Mouse (Mus musculus) megakaryocyte, embryonic 14.5 days (primary cell): Measurements from ENCODE around the gene Gm11020.

Source experiments
- FLI1 ChIP-seq: IDR thresholded peaks from 2 replicates; pipeline ENCODE4 v1.6.1; 2012; ENCODE audit warnings: low read length, inconsistent platforms, mixed read lengths
- GATA1 ChIP-seq: IDR thresholded peaks from 3 replicates; pipeline ENCODE4 v1.6.1; 2012; ENCODE audit warnings: mixed read lengths, low read length, inconsistent platforms, borderline replicate concordance

DNA sequence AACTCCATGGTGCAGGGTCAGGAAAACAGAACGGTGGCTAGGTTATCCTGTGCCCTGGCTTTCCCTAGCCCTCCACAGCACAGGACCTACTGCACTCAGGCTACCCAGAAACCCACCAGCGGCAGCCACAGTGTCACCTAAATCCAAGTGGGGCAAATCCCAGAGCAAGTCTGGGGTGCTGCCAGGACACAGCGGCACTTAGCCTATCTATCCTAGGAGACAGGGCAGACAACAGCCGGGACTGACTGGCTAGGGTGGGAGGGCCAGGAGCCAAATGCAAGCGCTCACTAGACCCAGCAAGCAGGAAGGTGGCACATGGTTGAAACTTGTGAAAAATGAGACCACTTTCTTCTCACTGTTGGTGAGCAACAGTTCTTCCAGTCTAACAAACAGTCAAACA, 27.6 kb downstream of the Gm11020 start:
- no peak for TF ChIP-seq GATA1
- TF ChIP-seq FLI1 = no peak
